Mouse (Mus musculus) lung, embryonic 16.5 days (tissue): ENCODE measurements around the gene Prpsap1. TPM values are rescaled to one million over a fixed set of nuclear protein-coding genes. Genes with fewer than 3 reads are reported as not detected.

Source experiments
- ATAC-seq: fragments of 200-750 bp; cut with Nextera tagmentation; 2 replicates; pipeline ENCODE4 v1.8.0; 2017; ENCODE audit warnings: low read depth, mild to moderate bottlenecking, moderate library complexity
- H3K27ac ChIP-seq: fragments of 300-500 bp; sonication (generic); 2 replicates; pipeline ENCODE4 v1.5.1; 2014; ENCODE audit warnings: mild to moderate bottlenecking, control low read depth, low read length
- H3K27me3 ChIP-seq: fragments of 300-500 bp; sonication (generic); 2 replicates; pipeline ENCODE4 v1.6.1; 2014; ENCODE audit warnings: low read depth, low read length, mixed read lengths; ENCODE audit not compliant: control insufficient read depth, insufficient read depth
- H3K36me3 ChIP-seq: fragments of 300-500 bp; sonication (generic); 2 replicates; pipeline ENCODE4 v1.6.1; 2014; ENCODE audit warnings: low read length; ENCODE audit not compliant: control insufficient read depth, insufficient read depth
- H3K4me1 ChIP-seq: fragments of 300-500 bp; sonication (generic); replicated peaks from 2 replicates; pipeline ENCODE4 v1.6.1; 2014; ENCODE audit warnings: low read length, mixed read lengths; ENCODE audit not compliant: control insufficient read depth, insufficient read depth
- H3K4me2 ChIP-seq: fragments of 300-500 bp; sonication (generic); 2 replicates; pipeline ENCODE4 v1.6.1; 2014; ENCODE audit warnings: low read depth, low read length, control low read depth
- H3K4me3 ChIP-seq: fragments of 300-500 bp; sonication (generic); 2 replicates; pipeline ENCODE4 v1.5.1; 2014; ENCODE audit warnings: mild to moderate bottlenecking, low read length, control low read depth
- H3K9ac ChIP-seq: fragments of 300-500 bp; sonication (generic); 2 replicates; pipeline ENCODE4 v1.6.1; 2014; ENCODE audit warnings: low read length, control low read depth
- H3K9me3 ChIP-seq: fragments of 300-500 bp; sonication (generic); 2 replicates; pipeline ENCODE4 v1.6.1; 2016; ENCODE audit warnings: low read length; ENCODE audit not compliant: control insufficient read depth
- WGBS: fragments of 180-500 bp; shearing (Covaris S2); extraction: QIAGEN DNeasy Blood & Tissue Kit; methylation state at CpG from one replicate; pipeline ENCODE4 v1.1.7; 2014; 5-methylcytosine and 5-hydroxymethylcytosine counted together
- polyA plus RNA-seq: library from polyadenylated mRNA; unstranded; fragments of >200 nt; fragmentation: Nextera tagmentation; extraction: Ambion mirVana; gene quantifications from 2 replicates; pipeline ENCODE4 v1.2.1, GENCODE M21; 2015

Gene Prpsap1
- polyA plus RNA-seq, 1 experiment from 2014 or later = 177 TPM

GRCm38 (mm10) chr11:116443935-116444334 is 50.1 kb downstream of the Prpsap1 start:
- no peaks in the 10 kb centered on the region for H3K36me3 ChIP-seq
- H3K4me1 ChIP-seq = peaks cover 9% of the 10 kb centered on the region; the same call in 1 of the 2 replicates
- H3K9ac ChIP-seq = no peak overlapping the region
- ATAC-seq = no peak
- no peak overlapping the region for H3K27ac ChIP-seq
- no peak overlapping the region for H3K4me2 ChIP-seq
- H3K9me3 ChIP-seq = no peaks in the 10 kb centered on the region
- 81% methylated on average over 6 of the region's 6 CpGs for WGBS
- no peak overlapping the region for H3K4me3 ChIP-seq
- H3K27me3 ChIP-seq = peaks cover 9% of the 10 kb centered on the region; the same call in 1 of the 2 replicates

DNA sequence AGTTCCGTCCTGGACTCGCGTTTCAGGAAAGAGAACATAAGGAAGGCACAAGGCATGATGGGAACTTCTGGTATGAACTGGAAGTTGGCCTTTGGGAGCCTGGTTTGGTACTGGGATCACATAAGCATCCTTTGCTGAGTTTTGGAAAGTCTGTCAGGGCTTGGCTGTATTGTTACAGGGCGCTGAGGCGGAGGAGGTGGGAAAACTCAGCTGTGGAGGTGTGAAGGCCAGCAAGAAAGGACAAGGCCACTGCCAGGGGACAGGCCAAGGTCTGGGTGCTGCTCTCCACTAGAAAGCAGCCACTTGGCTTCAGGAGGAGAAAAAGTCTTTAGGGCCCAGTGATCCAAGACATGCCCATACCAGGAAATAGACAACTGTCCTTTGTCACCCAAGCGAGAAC is 50.7 kb downstream of the Prpsap1 start:
- no peak overlapping the region for H3K4me2 ChIP-seq
- no peak overlapping the region for H3K4me3 ChIP-seq
- peaks cover 9% of the 10 kb centered on the region; the same call in 1 of the 2 replicates for H3K27me3 ChIP-seq
- H3K9me3 ChIP-seq = no peaks in the 10 kb centered on the region
- no peak overlapping the region for H3K27ac ChIP-seq
- ATAC-seq = no peak
- peaks cover 9% of the 10 kb centered on the region; the same call in 1 of the 2 replicates for H3K4me1 ChIP-seq
- WGBS = 80% methylated on average over 6 of the region's 6 CpGs
- no peak overlapping the region for H3K9ac ChIP-seq
- no peaks in the 10 kb centered on the region for H3K36me3 ChIP-seq

DNA sequence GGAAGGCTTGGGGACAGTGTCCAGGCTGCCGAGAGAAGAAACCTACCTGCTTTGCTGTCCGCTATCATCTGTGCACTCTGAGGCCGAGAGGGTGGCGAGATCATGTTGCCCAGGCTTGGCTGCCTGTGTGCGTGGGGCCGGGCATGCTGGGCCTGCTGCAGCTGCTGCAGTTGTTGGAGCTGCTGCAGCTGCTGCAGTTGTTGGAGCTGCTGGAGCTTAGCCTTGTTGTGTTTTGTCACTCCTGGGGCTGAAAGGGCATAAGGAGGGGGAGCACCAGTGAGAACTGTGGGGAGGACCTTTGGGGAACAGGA is 51.2 kb downstream of the Prpsap1 start:
- 56% methylated on average over 6 of the region's 6 CpGs for WGBS
- no peak for ATAC-seq
- peaks cover 9% of the 10 kb centered on the region; the same call in 1 of the 2 replicates for H3K27me3 ChIP-seq
- H3K9me3 ChIP-seq = no peaks in the 10 kb centered on the region
- H3K4me1 ChIP-seq = peaks cover 9% of the 10 kb centered on the region; the same call in 1 of the 2 replicates
- H3K27ac ChIP-seq = no peak overlapping the region
- no peak overlapping the region for H3K9ac ChIP-seq
- H3K4me2 ChIP-seq = no peak overlapping the region
- peaks cover under 1% of the 10 kb centered on the region; the same call in 1 of the 2 replicates for H3K36me3 ChIP-seq
- no peak overlapping the region for H3K4me3 ChIP-seq

DNA sequence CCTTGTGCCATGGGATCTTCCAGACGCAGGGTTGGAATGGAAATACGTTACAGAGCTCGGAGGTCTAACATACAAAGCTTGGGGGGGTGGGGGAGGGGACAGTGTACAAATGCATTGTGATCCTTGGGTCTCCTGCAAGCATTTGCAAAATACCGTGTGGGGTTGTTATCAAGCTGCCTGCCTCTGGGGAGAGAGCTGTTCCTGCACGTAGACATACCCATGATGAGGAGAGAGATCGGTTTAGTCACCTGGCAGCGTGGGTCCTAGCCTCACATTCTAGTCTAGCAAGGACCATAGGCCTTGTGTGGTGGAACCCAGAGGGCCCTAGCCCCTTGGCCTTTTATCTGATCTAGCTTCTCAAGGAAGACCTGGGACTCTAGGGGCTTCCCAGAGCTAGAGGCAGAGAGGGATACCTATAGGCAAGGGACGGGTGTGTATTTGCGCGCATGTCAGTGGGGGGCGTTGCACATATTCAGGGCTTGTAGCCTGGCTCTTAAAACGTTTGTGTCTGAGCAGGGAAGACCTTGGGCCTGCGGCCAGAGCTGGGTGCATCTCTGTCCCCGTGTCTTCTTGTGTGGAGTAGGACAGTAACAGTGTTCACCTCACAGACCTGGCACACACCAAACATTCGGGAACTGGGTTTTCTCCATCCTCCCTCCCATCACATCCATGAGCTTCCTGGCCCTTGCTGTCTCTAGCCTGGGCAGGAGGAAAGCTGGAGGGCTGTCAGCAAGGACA is 51.7 kb downstream of the Prpsap1 start:
- 67% methylated on average over 15 of the region's 15 CpGs for WGBS
- no peak overlapping the region for H3K27ac ChIP-seq
- H3K36me3 ChIP-seq = peaks cover 5% of the 10 kb centered on the region
- no peak overlapping the region for H3K9ac ChIP-seq
- peaks cover 9% of the 10 kb centered on the region; the same call in 1 of the 2 replicates for H3K27me3 ChIP-seq
- H3K9me3 ChIP-seq = no peaks in the 10 kb centered on the region
- no peak overlapping the region for H3K4me3 ChIP-seq
- no peak overlapping the region for H3K4me2 ChIP-seq
- peaks cover 10% of the 10 kb centered on the region; the same call in 1 of the 2 replicates for H3K4me1 ChIP-seq
- no peak for ATAC-seq

GRCm38 (mm10) chr11:116440408-116441068 is 53.5 kb downstream of the Prpsap1 start:
- peak; percentile 11; the same call in 1 of the 2 replicates for ATAC-seq
- no peak overlapping the region for H3K4me3 ChIP-seq
- peaks cover 24% of the 10 kb centered on the region for H3K4me1 ChIP-seq
- H3K27me3 ChIP-seq = no peaks in the 10 kb centered on the region
- WGBS = 52% methylated on average over 7 of the region's 7 CpGs
- H3K9ac ChIP-seq = no peak overlapping the region
- peak overlapping the region; percentile 22; the same call in 1 of the 2 replicates for H3K27ac ChIP-seq
- no peak overlapping the region for H3K4me2 ChIP-seq
- peaks cover 6% of the 10 kb centered on the region for H3K36me3 ChIP-seq
- no peaks in the 10 kb centered on the region for H3K9me3 ChIP-seq

DNA sequence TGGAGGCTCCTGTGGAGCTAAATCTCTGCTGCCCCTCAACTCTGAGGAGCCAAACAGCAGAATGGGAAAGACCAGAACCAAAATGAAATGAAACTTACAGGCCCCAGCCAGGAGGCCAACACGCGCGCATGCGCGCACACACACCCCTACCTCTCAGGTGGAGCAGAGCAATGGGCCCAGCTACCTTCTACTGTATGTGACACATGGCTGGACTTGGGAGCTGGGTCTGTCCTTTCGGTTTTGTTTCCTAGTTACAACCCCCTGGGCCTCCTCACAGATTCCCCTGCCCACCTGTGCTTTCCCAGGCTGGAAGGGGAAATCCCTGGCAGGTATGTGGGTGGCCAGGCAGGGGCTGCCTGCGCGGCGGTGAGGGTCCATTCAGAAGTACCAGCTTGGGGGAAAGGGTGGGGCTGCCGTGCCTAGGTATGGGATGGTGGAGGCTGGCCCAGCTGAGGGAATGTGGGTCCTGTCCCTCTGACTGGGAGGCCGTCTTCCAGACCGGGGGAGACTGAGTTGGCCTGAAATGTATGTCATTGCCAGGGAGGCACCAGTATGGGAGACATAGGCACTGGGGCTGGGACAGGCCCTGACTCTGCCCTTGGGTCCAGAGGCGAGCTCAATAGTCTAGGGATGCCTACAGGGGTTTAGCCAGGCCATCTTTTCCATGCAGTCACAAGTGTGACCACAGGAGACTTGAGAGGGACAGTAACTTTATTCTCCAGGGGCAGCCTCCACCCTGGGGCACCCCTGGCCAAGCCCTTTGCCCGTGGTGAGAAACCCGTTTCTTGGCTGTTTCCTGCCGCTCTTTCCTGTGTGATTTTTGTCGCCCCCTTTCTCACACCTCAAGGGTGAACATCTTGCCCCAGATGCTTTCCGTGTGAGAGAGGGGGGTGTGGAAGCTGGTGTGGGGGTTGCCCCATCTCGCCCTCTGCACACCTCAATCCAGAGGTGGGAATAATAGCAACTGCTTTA is 54.4 kb downstream of the Prpsap1 start:
- peaks cover 6% of the 10 kb centered on the region for H3K36me3 ChIP-seq
- H3K4me3 ChIP-seq = no peak overlapping the region
- no peaks in the 10 kb centered on the region for H3K27me3 ChIP-seq
- H3K4me1 ChIP-seq = peaks cover 27% of the 10 kb centered on the region
- no peak overlapping the region for H3K9ac ChIP-seq
- ATAC-seq = no peak
- WGBS = 71% methylated on average over 19 of the region's 19 CpGs
- H3K9me3 ChIP-seq = no peaks in the 10 kb centered on the region
- no peak overlapping the region for H3K4me2 ChIP-seq
- no peak overlapping the region for H3K27ac ChIP-seq

GRCm38 (mm10) chr11:116437541-116437940 is 56.5 kb downstream of the Prpsap1 start:
- ATAC-seq = no peak
- no peak overlapping the region for H3K27ac ChIP-seq

GRCm38 (mm10) chr11:116436725-116437331 is 57.2 kb downstream of the Prpsap1 start:
- Histone ChIP-seq H3K4me1 (peaks cover 34% of the 10 kb centered on the region), H3K9me3 (no peaks in the 10 kb centered on the region), H3K36me3 (peaks cover 6% of the 10 kb centered on the region), H3K27ac (0 out of 2 replicates have a peak overlapping the region, but pooled peaks have one; percentile 24), H3K4me2 (peak overlapping the region; percentile 68), H3K27me3 (no peaks in the 10 kb centered on the region), H3K9ac (peak overlapping the region; percentile 45), H3K4me3 (no peak overlapping the region)
- 46% methylated on average over 4 of the region's 4 CpGs for WGBS
- ATAC-seq = no peak

More at GRCm38 (mm10) chr11:116437541-116437940, 56.5 kb downstream of the Prpsap1 start:
- Histone ChIP-seq H3K4me2 (no peak overlapping the region), H3K4me1 (peaks cover 30% of the 10 kb centered on the region), H3K9ac (peak overlapping the region; percentile 22; the same call in 1 of the 2 replicates), H3K27me3 (no peaks in the 10 kb centered on the region), H3K9me3 (no peaks in the 10 kb centered on the region), H3K36me3 (peaks cover 6% of the 10 kb centered on the region), H3K4me3 (no peak overlapping the region)
- 79% methylated on average over 11 of the region's 11 CpGs for WGBS
